Mouse (Mus musculus) liver, adult 2 months (tissue): ENCODE measurements at regions not wholly inside any gene's neighbourhood (a gene's known extent, or its start where the extent isn't known, plus 50 kb on each side); places are given as distances from the start of the nearest gene placed in this dataset.

Experiments
- DNase-seq: peaks from one replicate; pipeline ENCODE4 v3.0.0-alpha.2; 2011; ENCODE audit warnings: low read depth, low spot score; ENCODE audit errors: extremely low read depth
- H3K27ac ChIP-seq: fragments of 200-500 bp; replicated peaks from 2 replicates; pipeline ENCODE4 v1.5.1; 2012; ENCODE audit warnings: low read depth, mild to moderate bottlenecking, control low read depth, inconsistent platforms, low read length; ENCODE audit not compliant: insufficient read depth
- H3K27me3 ChIP-seq: fragments of 200-500 bp; 2 replicates; pipeline ENCODE4 v1.6.1; 2012; ENCODE audit warnings: mild to moderate bottlenecking, moderate library complexity, low read length, inconsistent platforms; ENCODE audit not compliant: control insufficient read depth, insufficient read depth
- H3K36me3 ChIP-seq: fragments of 200-500 bp; 2 replicates; pipeline ENCODE4 v1.6.1; 2012; ENCODE audit warnings: low read length, inconsistent platforms; ENCODE audit not compliant: control insufficient read depth, insufficient read depth
- H3K4me1 ChIP-seq: fragments of 200-500 bp; 2 replicates; pipeline ENCODE4 v1.6.1; 2011; ENCODE audit warnings: low read length; ENCODE audit not compliant: control insufficient read depth, insufficient read depth
- H3K4me3 ChIP-seq: fragments of 200-500 bp; 2 replicates; pipeline ENCODE4 v1.5.1; 2011; ENCODE audit warnings: low read depth, mild to moderate bottlenecking, control low read depth, low read length, moderate library complexity; ENCODE audit not compliant: insufficient read depth
- H3K79me2 ChIP-seq: fragments of 200-500 bp; 2 replicates; pipeline ENCODE4 v1.6.1; 2012; ENCODE audit warnings: inconsistent platforms, mild to moderate bottlenecking, low read length, moderate library complexity; ENCODE audit not compliant: control insufficient read depth, insufficient read depth
- H3K9ac ChIP-seq: fragments of 200-500 bp; 2 replicates; pipeline ENCODE4 v1.6.1; 2012; ENCODE audit warnings: low read depth, mild to moderate bottlenecking, control low read depth, inconsistent platforms, low read length
- CTCF ChIP-seq: fragments of 200-500 bp; IDR thresholded peaks from 2 replicates; pipeline ENCODE4 v1.5.1; 2011; ENCODE audit warnings: low read depth, low read length, control low read depth
- POLR2A ChIP-seq: fragments of 200-500 bp; IDR thresholded peaks from 2 replicates; pipeline ENCODE4 v1.6.1; 2011; ENCODE audit warnings: low read length, control low read depth; ENCODE audit not compliant: insufficient read depth; ENCODE audit errors: extremely low read depth
- WGBS: fragments of 180-500 bp; shearing (Covaris S2); methylation state at CpG from one replicate; pipeline ENCODE4 v1.1.7; 2018; 5-methylcytosine and 5-hydroxymethylcytosine counted together

- H3K27me3 ChIP-seq: no peaks in the 10 kb centered on the region
- no peak overlapping the region for H3K27ac ChIP-seq
- no peaks in the 10 kb centered on the region for H3K79me2 ChIP-seq
- WGBS: 59% methylated on average over 5 of the region's 5 CpGs
- DNase-seq: peak; percentile 53
- H3K9ac ChIP-seq: no peak overlapping the region
- TF ChIP-seq CTCF (no peak), POLR2A (no peak)
- H3K36me3 ChIP-seq: no peaks in the 10 kb centered on the region
- H3K4me3 ChIP-seq: no peak overlapping the region
- H3K4me1 ChIP-seq: peaks cover 2% of the 10 kb centered on the region
Measured at GRCm38 (mm10) chr14:60527951-60528350, 105.8 kb upstream of the Spata13 start.

GRCm38 (mm10) chr14:60528520-60528919, 105.3 kb upstream of the Spata13 start:
- no peak overlapping the region for H3K27ac ChIP-seq
- peaks cover 2% of the 10 kb centered on the region for H3K4me1 ChIP-seq
- TF ChIP-seq POLR2A: no peak
- no peak for TF ChIP-seq CTCF
- no peaks in the 10 kb centered on the region for H3K27me3 ChIP-seq
- no peaks in the 10 kb centered on the region for H3K79me2 ChIP-seq
- DNase-seq: no peak
- WGBS: 90% methylated on average over 7 of the region's 7 CpGs
- no peak overlapping the region for H3K4me3 ChIP-seq
- no peaks in the 10 kb centered on the region for H3K36me3 ChIP-seq
- no peak overlapping the region for H3K9ac ChIP-seq

DNA sequence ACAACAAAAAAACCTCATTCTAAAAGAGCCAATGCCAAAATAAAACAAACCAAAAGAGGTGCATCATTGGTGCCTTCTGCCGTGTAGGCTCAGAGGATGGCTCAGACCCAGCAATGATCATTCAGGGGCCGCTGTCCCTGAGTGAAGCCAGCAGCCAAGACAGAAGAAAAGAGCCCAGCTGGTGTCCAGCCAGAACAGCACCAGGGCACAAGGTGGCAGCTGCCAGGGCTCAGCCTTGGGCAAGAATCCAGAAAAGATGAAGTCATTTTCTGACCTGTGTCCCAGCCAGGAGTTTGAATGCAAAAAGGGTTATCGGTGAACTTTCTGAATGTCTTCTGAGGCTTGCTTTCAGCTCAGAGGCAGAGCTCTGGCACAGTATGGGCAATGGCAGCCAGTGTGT, 104.8 kb upstream of the Spata13 start:
- Histone ChIP-seq H3K27me3 (no peaks in the 10 kb centered on the region), H3K4me1 (peaks cover 2% of the 10 kb centered on the region), H3K27ac (no peak overlapping the region), H3K79me2 (no peaks in the 10 kb centered on the region), H3K36me3 (no peaks in the 10 kb centered on the region), H3K4me3 (no peak overlapping the region), H3K9ac (no peak overlapping the region)
- 23% methylated on average over 3 of the region's 3 CpGs for WGBS
- TF ChIP-seq CTCF (no peak), POLR2A (no peak)
- peak; percentile 89 for DNase-seq

DNA sequence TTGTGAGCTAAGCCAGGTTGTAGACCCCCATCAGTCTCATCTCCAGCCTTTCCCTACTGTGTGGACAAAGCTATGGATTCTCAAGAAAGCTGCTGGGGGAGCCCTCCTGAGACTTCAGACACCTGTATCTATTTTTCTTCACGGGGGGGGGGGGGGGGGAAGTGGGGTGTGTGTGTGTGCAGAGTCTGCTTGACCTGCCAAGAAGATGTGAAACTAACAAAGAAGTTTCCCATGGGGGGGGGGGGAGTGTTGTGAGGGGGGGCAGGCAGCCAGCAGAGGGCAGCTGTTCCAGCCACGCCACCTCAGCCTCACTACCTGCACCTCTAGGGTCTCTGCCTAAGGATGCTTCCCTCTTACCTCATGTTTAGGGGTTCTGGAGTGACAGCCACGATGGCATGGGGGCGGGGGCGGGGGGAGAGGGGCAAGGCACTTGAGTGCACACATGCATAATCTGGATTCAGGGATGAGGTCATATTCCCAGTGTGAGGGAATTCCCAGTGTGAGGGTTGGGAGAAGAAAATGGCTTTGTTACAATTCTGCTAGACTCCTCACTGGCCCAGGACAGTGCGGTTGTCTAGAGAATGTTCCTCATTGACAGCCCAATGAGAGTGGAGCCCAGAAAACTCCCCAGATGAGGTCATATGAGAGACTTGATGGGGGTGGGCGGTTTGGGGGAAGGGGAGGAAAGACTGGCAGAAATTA, 104.0 kb upstream of the Spata13 start:
- Histone ChIP-seq H3K36me3 (no peaks in the 10 kb centered on the region), H3K4me1 (peaks cover 2% of the 10 kb centered on the region), H3K4me3 (no peak overlapping the region), H3K27ac (no peak overlapping the region), H3K9ac (no peak overlapping the region), H3K79me2 (no peaks in the 10 kb centered on the region), H3K27me3 (no peaks in the 10 kb centered on the region)
- no peak for DNase-seq
- 45% methylated on average over 7 of the region's 7 CpGs for WGBS
- TF ChIP-seq CTCF (no peak), POLR2A (no peak)

DNA sequence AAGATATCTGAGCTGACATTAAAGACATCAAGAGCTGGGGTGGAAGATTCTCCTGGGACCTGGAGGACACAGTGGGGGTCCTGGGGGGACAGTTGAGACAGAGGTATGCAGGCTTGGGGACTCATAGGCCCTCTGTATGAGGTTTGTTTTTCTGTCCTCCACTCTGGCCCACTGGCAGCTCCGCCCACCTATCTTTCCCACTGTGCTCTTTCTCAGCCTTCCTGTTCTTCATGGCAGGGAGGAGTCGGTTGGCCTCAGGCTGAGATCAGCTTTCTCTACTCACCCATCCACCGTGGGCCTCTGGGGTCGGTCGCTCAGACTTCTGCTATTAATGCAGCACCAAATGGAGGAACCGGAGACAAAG, 103.5 kb upstream of the Spata13 start:
- no peak for TF ChIP-seq CTCF
- TF ChIP-seq POLR2A: no peak
- no peak overlapping the region for H3K9ac ChIP-seq
- H3K27me3 ChIP-seq: no peaks in the 10 kb centered on the region
- H3K27ac ChIP-seq: no peak overlapping the region
- WGBS: 64% methylated on average over 6 of the region's 6 CpGs
- H3K36me3 ChIP-seq: no peaks in the 10 kb centered on the region
- H3K79me2 ChIP-seq: no peaks in the 10 kb centered on the region
- no peak for DNase-seq
- peaks cover 2% of the 10 kb centered on the region for H3K4me1 ChIP-seq
- H3K4me3 ChIP-seq: no peak overlapping the region

GRCm38 (mm10) chr14:60530973-60531372, 102.8 kb upstream of the Spata13 start:
- no peaks in the 10 kb centered on the region for H3K36me3 ChIP-seq
- TF ChIP-seq POLR2A (no peak), CTCF (no peak)
- no peak overlapping the region for H3K9ac ChIP-seq
- H3K27me3 ChIP-seq: no peaks in the 10 kb centered on the region
- H3K27ac ChIP-seq: no peak overlapping the region
- DNase-seq: no peak
- 82% methylated on average over 5 of the region's 5 CpGs for WGBS
- H3K4me1 ChIP-seq: peaks cover 2% of the 10 kb centered on the region
- no peak overlapping the region for H3K4me3 ChIP-seq
- no peaks in the 10 kb centered on the region for H3K79me2 ChIP-seq
